ENCODE assay signal across 28 mouse cellular contexts in the genomic region with DNA sequence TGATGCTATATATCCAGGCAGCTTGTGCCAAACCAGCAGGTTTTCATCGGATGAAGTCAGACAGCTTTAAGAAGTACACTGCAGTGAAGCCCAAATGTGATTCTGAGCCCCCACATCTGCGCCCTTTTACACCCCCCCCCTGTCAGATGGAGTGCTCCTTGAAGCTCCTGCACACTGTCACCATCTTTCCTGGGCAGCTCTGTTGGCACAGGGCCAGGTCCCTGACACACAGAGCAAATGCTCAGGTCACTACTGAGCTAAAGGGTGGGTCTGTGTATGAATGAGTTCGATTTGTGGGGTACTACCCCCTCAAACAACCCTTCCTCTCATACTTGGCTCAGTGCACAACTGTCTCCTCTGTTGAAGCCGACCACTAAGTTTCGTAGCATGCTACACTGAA. TPM values are rescaled to one million over a fixed set of nuclear protein-coding genes. Genes with fewer than 3 reads are reported as not detected.
DNase-seq lines count a peak whose midpoint lies in the region; ATAC-seq and TF ChIP-seq lines count a peak whose summit lies in the region.
"Had no signal": no experiment of that assay in that cellular context is flagged by ENCODE, and none has a peak within 500 bp of the region (broad histone marks: within the 10 kb centered on the region; RNA-seq: fewer than 3 reads in every experiment).

No protein-coding gene starts in this region.

- peaks cover 4% of the 10 kb centered on the region; the same call in 1 of the 2 replicates for H3K4me1 ChIP-seq in hindbrain, postnatal 0 days (ENCODE audit: insufficient read depth, low read length)
- no peaks in the 10 kb centered on the region for H3K4me1 ChIP-seq in hindbrain, embryonic 11.5 days (replicated peaks; ENCODE audit: control insufficient read depth, insufficient read depth, low read length)
- H3K4me1 ChIP-seq in midbrain, embryonic 13.5 days (replicated peaks) = peaks cover 16% of the 10 kb centered on the region
- H3K4me1 ChIP-seq in midbrain, embryonic 10.5 days = peaks cover 10% of the 10 kb centered on the region
- H3K4me1 ChIP-seq: embryonic facial prominence, embryonic 12.5 days; embryonic facial prominence, embryonic 15.5 days; hindbrain, embryonic 15.5 days had no signal

- WGBS in hindbrain, postnatal 0 days = 64% methylated on average over 5 of the region's 5 CpGs
- 89% methylated on average over 5 of the region's 5 CpGs for WGBS in hindbrain, embryonic 11.5 days
- WGBS in midbrain, embryonic 13.5 days = 85% methylated on average over 5 of the region's 5 CpGs
- 84% methylated on average over 5 of the region's 5 CpGs for WGBS in midbrain, embryonic 10.5 days

- no peak for TF ChIP-seq CTCF in hindbrain, postnatal 0 days (IDR thresholded peaks at IDR 0.05; ENCODE audit: low read depth)

- no peaks in the 10 kb centered on the region for H3K9me3 ChIP-seq in hindbrain, postnatal 0 days (ENCODE audit: low read length)
- no peaks in the 10 kb centered on the region for H3K9me3 ChIP-seq in hindbrain, embryonic 11.5 days (ENCODE audit: control insufficient read depth, low read length)
- no peaks in the 10 kb centered on the region for H3K9me3 ChIP-seq in midbrain, embryonic 13.5 days
- no peaks in the 10 kb centered on the region for H3K9me3 ChIP-seq in midbrain, embryonic 10.5 days (replicated peaks)
- H3K9me3 ChIP-seq: embryonic facial prominence, embryonic 12.5 days; embryonic facial prominence, embryonic 15.5 days; heart, embryonic 10.5 days; heart, embryonic 13.5 days; hindbrain, embryonic 12.5 days; hindbrain, embryonic 15.5 days had no signal

- peak; percentile 73 for DNase-seq in cerebellum, postnatal 10 days
- DNase-seq in cerebellum, adult 9-10 months = no peak
- DNase-seq in hindbrain, postnatal 0 days (ENCODE audit: low spot score) = peak; percentile 19
- DNase-seq in hindbrain, embryonic 11.5 days (ENCODE audit: low spot score) = no peak
- DNase-seq in midbrain, embryonic 10.5 days (ENCODE audit: low spot score) = no peak
- DNase-seq in right cerebral cortex, postnatal 4 days = peak; percentile 11
- no peak for DNase-seq in right cerebral cortex, postnatal 36 days (ENCODE audit: low spot score in 2 of 2)
- DNase-seq: adrenal gland, adult 8-10 months; adrenal gland, postnatal 25 days; cerebellum, adult 2 months; gastrocnemius, postnatal 10 days; gastrocnemius, postnatal 36 days; heart, adult 2 months; heart, postnatal 14 days; heart, postnatal 4 days had no signal

- no peak overlapping the region for H3K9ac ChIP-seq in hindbrain, postnatal 0 days (replicated peaks; ENCODE audit: low read length)
- no peak overlapping the region for H3K9ac ChIP-seq in hindbrain, embryonic 11.5 days (ENCODE audit: low read depth, low read length)
- H3K9ac ChIP-seq in midbrain, embryonic 13.5 days (replicated peaks) = no peak overlapping the region; the same call in 1 of the 2 replicates
- H3K9ac ChIP-seq: embryonic facial prominence, embryonic 12.5 days; embryonic facial prominence, embryonic 15.5 days; heart, embryonic 13.5 days; hindbrain, embryonic 12.5 days; hindbrain, embryonic 15.5 days had no signal

- no peak overlapping the region for H3K4me3 ChIP-seq in hindbrain, postnatal 0 days (ENCODE audit: low read length)
- no peak overlapping the region for H3K4me3 ChIP-seq in hindbrain, embryonic 11.5 days (ENCODE audit: low read depth, low read length)
- no peak overlapping the region for H3K4me3 ChIP-seq in midbrain, embryonic 13.5 days (replicated peaks)
- no peak overlapping the region for H3K4me3 ChIP-seq in midbrain, embryonic 10.5 days
- H3K4me3 ChIP-seq: embryonic facial prominence, embryonic 12.5 days; embryonic facial prominence, embryonic 15.5 days; heart, adult 2 months; heart, embryonic 10.5 days; heart, embryonic 13.5 days; hindbrain, embryonic 12.5 days; hindbrain, embryonic 15.5 days had no signal

- H3K36me3 ChIP-seq in hindbrain, postnatal 0 days (ENCODE audit: insufficient read depth, low read length) = no peaks in the 10 kb centered on the region
- no peaks in the 10 kb centered on the region for H3K36me3 ChIP-seq in hindbrain, embryonic 11.5 days (ENCODE audit: control insufficient read depth, insufficient read depth, low read length)
- H3K36me3 ChIP-seq in midbrain, embryonic 13.5 days = no peaks in the 10 kb centered on the region
- H3K36me3 ChIP-seq in midbrain, embryonic 10.5 days = no peaks in the 10 kb centered on the region
- H3K36me3 ChIP-seq: embryonic facial prominence, embryonic 12.5 days; embryonic facial prominence, embryonic 15.5 days; heart, embryonic 10.5 days; heart, embryonic 13.5 days; hindbrain, embryonic 12.5 days; hindbrain, embryonic 15.5 days had no signal

- ATAC-seq in hindbrain, postnatal 0 days = peak; percentile 18; the same call in 1 of the 2 replicates
- ATAC-seq in hindbrain, embryonic 11.5 days (ENCODE audit: low FRiP score) = no peak
- ATAC-seq in midbrain, embryonic 13.5 days = no peak
- ATAC-seq: activated CD4-positive, CD25-positive, alpha-beta regulatory T cell, adult 4 months had no signal

- no peak overlapping the region for H3K27ac ChIP-seq in hindbrain, postnatal 0 days
- H3K27ac ChIP-seq in hindbrain, embryonic 11.5 days (ENCODE audit: low read depth, low read length) = no peak overlapping the region
- H3K27ac ChIP-seq in midbrain, embryonic 13.5 days = 0 out of 2 replicates have a peak overlapping the region, but pooled peaks have one; percentile 5
- no peak overlapping the region; the same call in 1 of the 2 replicates for H3K27ac ChIP-seq in midbrain, embryonic 10.5 days (replicated peaks)
- H3K27ac ChIP-seq: embryonic facial prominence, embryonic 12.5 days; embryonic facial prominence, embryonic 15.5 days; heart, adult 2 months; heart, embryonic 10.5 days; heart, embryonic 13.5 days; hindbrain, embryonic 12.5 days; hindbrain, embryonic 15.5 days had no signal

- H3K27me3 ChIP-seq in hindbrain, postnatal 0 days (ENCODE audit: insufficient read depth, low read length) = no peaks in the 10 kb centered on the region
- H3K27me3 ChIP-seq in hindbrain, embryonic 11.5 days (ENCODE audit: control insufficient read depth, insufficient read depth, low read length) = no peaks in the 10 kb centered on the region
- H3K27me3 ChIP-seq in midbrain, embryonic 13.5 days = no peaks in the 10 kb centered on the region
- H3K27me3 ChIP-seq in midbrain, embryonic 10.5 days (ENCODE audit: low read depth, poor library complexity, severe bottlenecking) = peaks cover 16% of the 10 kb centered on the region; the same call in 1 of the 2 replicates
- H3K27me3 ChIP-seq: embryonic facial prominence, embryonic 15.5 days; hindbrain, embryonic 12.5 days; hindbrain, embryonic 15.5 days had no signal

- no peak overlapping the region for H3K4me2 ChIP-seq in hindbrain, postnatal 0 days (ENCODE audit: low read depth, low read length)
- H3K4me2 ChIP-seq in hindbrain, embryonic 11.5 days (replicated peaks; ENCODE audit: low read depth, low read length) = no peak overlapping the region
- H3K4me2 ChIP-seq in midbrain, embryonic 13.5 days (replicated peaks) = no peak overlapping the region
- H3K4me2 ChIP-seq: embryonic facial prominence, embryonic 12.5 days; embryonic facial prominence, embryonic 15.5 days; heart, embryonic 13.5 days; hindbrain, embryonic 12.5 days; hindbrain, embryonic 15.5 days had no signal

RNA-seq across cellular contexts. Expression of a gene that starts 18.5 kb away (rescaled TPM):
- total RNA-seq in hindbrain, postnatal 0 days (2014; rRNA removed) = 3.4 and 4.7 TPM in 2 replicates
- 2.4 and 2.7 TPM in 2 replicates for polyA plus RNA-seq in hindbrain, postnatal 0 days (2015; fragmentation: Nextera tagmentation; extraction: Ambion mirVana)
- polyA plus RNA-seq in hindbrain, embryonic 11.5 days (2014; fragmentation: Nextera tagmentation; extraction: Ambion mirVana) = 1.6 and 1.8 TPM in 2 replicates
- polyA plus RNA-seq in midbrain, embryonic 13.5 days (2015; fragmentation: Nextera tagmentation; extraction: Ambion mirVana) = 0.46 and 1.2 TPM in 2 replicates
- 0.20 and 0.25 TPM in 2 replicates for polyA plus RNA-seq in midbrain, embryonic 10.5 days (2016; fragmentation: Nextera tagmentation; extraction: Ambion mirVana)
- total RNA-seq: common myeloid progenitor, adult 5-6 weeks; gastrocnemius, adult 18-20 months; gastrocnemius, postnatal 10 days; gastrocnemius, postnatal 36 days; granulocyte monocyte progenitor cell, adult 5-6 weeks; heart, postnatal 14 days had no signal
- polyA plus RNA-seq: activated CD4-positive, CD25-positive, alpha-beta regulatory T cell, adult 4 months had no signal

RNA-seq across cellular contexts. Expression of a gene that starts 35.4 kb away (rescaled TPM):
- 0.16 TPM in 1 of 2 replicates, not detected in the other for total RNA-seq in hindbrain, postnatal 0 days (2014; rRNA removed)
- polyA plus RNA-seq in hindbrain, postnatal 0 days (2015; fragmentation: Nextera tagmentation; extraction: Ambion mirVana) = 0.19 and 0.25 TPM in 2 replicates
- polyA plus RNA-seq in hindbrain, embryonic 11.5 days (2014; fragmentation: Nextera tagmentation; extraction: Ambion mirVana) = 0.31 and 0.50 TPM in 2 replicates
- not detected in 2 replicates for polyA plus RNA-seq in midbrain, embryonic 13.5 days (2015; fragmentation: Nextera tagmentation; extraction: Ambion mirVana)
- 0.07 and 0.09 TPM in 2 replicates for polyA plus RNA-seq in midbrain, embryonic 10.5 days (2016; fragmentation: Nextera tagmentation; extraction: Ambion mirVana)
- total RNA-seq: common myeloid progenitor, adult 5-6 weeks; ES-E14; gastrocnemius, adult 18-20 months; gastrocnemius, postnatal 10 days; gastrocnemius, postnatal 36 days; granulocyte monocyte progenitor cell, adult 5-6 weeks; heart, adult 2 months; heart, postnatal 14 days; heart, postnatal 4 days had no signal
- polyA plus RNA-seq: activated CD4-positive, CD25-positive, alpha-beta regulatory T cell, adult 4 months; cerebellum, adult 2 months; forebrain, embryonic 16.5 days; heart, embryonic 10.5 days had no signal

RNA-seq across cellular contexts. Expression of a gene that starts 55.7 kb away (rescaled TPM):
- total RNA-seq in hindbrain, postnatal 0 days (2014; rRNA removed) = 17.0 and 28.5 TPM in 2 replicates
- 16.0 and 18.4 TPM in 2 replicates for polyA plus RNA-seq in hindbrain, postnatal 0 days (2015; fragmentation: Nextera tagmentation; extraction: Ambion mirVana)
- 37.9 and 40.1 TPM in 2 replicates for polyA plus RNA-seq in hindbrain, embryonic 11.5 days (2014; fragmentation: Nextera tagmentation; extraction: Ambion mirVana)
- 34.7 and 40.4 TPM in 2 replicates for polyA plus RNA-seq in midbrain, embryonic 13.5 days (2015; fragmentation: Nextera tagmentation; extraction: Ambion mirVana)
- 53.3 and 55.7 TPM in 2 replicates for polyA plus RNA-seq in midbrain, embryonic 10.5 days (2016; fragmentation: Nextera tagmentation; extraction: Ambion mirVana)

Comparison
In these comparisons a context has a peak if more than half of its experiments do, and no peak if none do; other contexts are left out.
1. DNase-seq: peak in cerebellum, postnatal 10 days (2 of 2), hindbrain, postnatal 0 days (single experiment) and right cerebral cortex, postnatal 4 days (single experiment); none in cerebellum, adult 9-10 months (single experiment), hindbrain, embryonic 11.5 days (single experiment), midbrain, embryonic 10.5 days (single experiment) and right cerebral cortex, postnatal 36 days (0 of 2).